Mouse (Mus musculus) adrenal gland, adult 18-20 months (tissue): ENCODE data around the gene Rpa1. TPM values are rescaled to one million over a fixed set of nuclear protein-coding genes. Genes with fewer than 3 reads are reported as not detected.
"Not testable (repeated sequence)": the region's sequence is repeated elsewhere in the genome, so short reads cannot be mapped to it uniquely, and the experiment has no call there.

Experiments used
- DNase-seq, 2 experiments: peaks; one replicate each; pipeline ENCODE4 v3.0.0; 2021 to 2022; ENCODE audit warnings: low spot score in 2 of 2
- long read RNA-seq, 2 experiments: library from polyadenylated mRNA; stranded (forward); transcript quantifications; one replicate each; pipeline ENCODE4 v2.0.0; 2021
- total RNA-seq, 2 experiments: library from RNA; stranded (reverse); gene quantifications; 1 replicate in 1 of 2; 2 replicates in 1 of 2; pipeline ENCODE4 v1.2.3; 2021

The Rpa1 gene
- total RNA-seq: 10 to 100 TPM; 39.7 to 42.2 TPM
- long read RNA-seq, experiment 1, full-length matches to known transcripts: 35 of 41 reads
- long read RNA-seq, experiment 1, partial matches to known transcripts: 4 of 41 reads
- long read RNA-seq, experiment 1, other reads (novel, unspliced or antisense): 2 of 41 reads
- long read RNA-seq, experiment 2, full-length matches to known transcripts: 79 of 141 reads
- long read RNA-seq, experiment 2, partial matches to known transcripts: 56 of 141 reads
- long read RNA-seq, experiment 2, other reads (novel, unspliced or antisense): 6 of 141 reads

GRCm38 (mm10) chr11:75348199-75348889 lies at the start of gene Rpa1, which contains the start of gene Smyd4:
Gene Rpa1 (minus strand): TSS chr11:75348324.
Gene Smyd4 (plus strand): TSS chr11:75348433.
- DNase-seq: peak; percentile 89 to 92

DNA sequence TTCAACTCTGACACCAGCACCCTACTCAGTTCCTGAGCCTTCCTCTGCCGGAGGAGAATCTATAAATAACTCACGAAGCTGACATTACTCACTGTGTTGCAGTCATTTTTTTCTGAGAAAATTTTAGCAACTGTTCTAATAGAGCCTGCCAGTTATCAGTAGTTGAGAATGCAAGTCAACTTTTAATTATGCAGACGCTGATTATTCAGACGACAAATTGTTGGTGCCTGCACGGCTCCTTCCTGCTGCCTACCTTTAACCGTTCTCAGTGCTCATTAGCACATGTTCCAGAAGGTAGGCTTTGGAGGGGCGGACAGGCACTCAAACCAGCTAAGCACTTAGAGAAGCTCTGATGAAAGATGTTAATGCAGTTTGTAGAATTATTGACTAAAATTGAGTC lies 49.3 kb upstream of the Rpa1 start:
- no peak for DNase-seq

GRCm38 (mm10) chr11:75395611-75396010 lies 47.5 kb upstream of the Rpa1 start:
- no peak for DNase-seq

DNA sequence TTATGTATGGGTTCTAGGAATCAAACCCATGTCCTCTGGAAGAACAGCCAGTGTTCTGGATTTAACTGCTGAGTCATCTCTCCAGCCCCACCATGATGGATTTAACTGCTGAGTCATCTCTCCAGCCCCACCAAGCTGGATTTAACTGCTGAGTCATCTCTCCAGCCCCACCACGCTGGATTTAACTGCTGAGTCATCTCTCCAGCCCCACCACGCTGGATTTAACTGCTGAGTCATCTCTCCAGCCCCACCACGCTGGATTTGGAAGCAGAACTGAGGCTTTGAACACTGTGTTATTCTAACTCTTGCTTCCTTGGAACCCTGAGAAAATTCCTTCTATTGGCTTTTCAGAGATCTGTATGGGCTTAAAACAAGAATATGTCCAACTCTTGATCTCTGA lies 35.4 kb upstream of the Rpa1 start:
- not testable (repeated sequence) for DNase-seq

DNA sequence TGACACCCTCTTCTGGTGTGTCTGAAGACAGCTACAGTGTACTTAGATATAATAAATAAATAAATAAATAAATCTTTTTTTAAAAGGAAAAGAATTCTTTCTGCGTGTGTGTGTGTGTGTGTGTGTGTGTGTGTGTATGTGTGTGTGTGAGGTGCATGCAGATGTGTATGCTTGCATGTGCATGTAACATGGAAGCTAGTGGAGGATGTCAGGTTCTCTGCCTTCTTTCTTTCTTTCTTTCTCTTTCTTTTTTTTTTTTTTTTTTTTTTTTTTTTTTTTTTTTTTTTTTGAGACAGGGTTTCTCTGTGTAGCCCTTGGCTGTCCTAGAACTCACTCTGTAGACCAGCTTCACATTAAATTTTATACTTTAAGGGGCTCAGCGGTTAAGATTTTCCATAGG lies 30.7 kb upstream of the Rpa1 start:
- DNase-seq: not testable (repeated sequence)

- DNase-seq: no peak
Measured at GRCm38 (mm10) chr11:75377125-75377524, 29.0 kb upstream of the Rpa1 start.

GRCm38 (mm10) chr11:75355475-75355874 lies 7.4 kb upstream of the Rpa1 start:
- DNase-seq: no peak

- DNase-seq: no peak
Measured at GRCm38 (mm10) chr11:75351225-75351624, 3.1 kb upstream of the Rpa1 start.

- DNase-seq: no peak
Measured at GRCm38 (mm10) chr11:75348890-75349261, 752 bp upstream of the Rpa1 start.

DNA sequence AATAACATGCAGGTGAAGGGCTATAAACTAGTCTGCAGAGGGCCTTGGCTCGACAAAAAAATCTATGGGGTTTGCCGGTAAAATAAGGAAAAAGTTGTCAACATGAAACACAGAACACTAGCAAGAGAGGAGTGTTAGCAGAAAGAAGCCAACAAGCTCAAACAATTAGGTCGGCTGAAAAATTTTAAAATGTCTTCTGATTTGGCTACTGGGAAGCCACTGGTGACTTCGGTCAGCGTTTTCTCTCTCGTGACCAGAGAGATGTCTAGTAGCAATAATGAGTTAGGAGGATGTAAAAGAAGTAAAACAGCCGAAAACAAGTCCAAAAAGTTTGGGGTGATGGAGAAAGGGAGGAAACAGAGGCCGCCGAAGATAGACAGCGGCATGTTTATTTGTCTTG lies 528 bp downstream of the Rpa1 start:
- no peak for DNase-seq

DNA sequence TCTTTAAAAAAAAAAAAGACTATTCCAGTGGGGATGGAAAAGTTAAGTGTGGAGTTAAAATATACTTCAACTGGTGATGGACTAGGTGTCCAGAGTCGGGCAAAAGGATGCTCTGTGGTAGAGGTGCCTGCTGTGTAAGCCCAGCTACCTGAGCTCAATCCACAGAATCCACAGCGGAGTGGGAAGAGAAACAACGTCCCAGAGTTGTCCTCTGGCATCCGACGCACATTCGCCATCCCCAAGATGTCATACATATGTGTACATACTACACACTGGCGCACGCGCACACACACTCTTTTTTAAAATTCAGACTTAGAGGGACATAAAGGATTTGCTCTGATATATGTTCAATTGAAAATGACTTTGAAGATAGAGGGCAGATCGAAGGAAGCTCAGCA lies 937 bp downstream of the Rpa1 start:
- no peak for DNase-seq

DNA sequence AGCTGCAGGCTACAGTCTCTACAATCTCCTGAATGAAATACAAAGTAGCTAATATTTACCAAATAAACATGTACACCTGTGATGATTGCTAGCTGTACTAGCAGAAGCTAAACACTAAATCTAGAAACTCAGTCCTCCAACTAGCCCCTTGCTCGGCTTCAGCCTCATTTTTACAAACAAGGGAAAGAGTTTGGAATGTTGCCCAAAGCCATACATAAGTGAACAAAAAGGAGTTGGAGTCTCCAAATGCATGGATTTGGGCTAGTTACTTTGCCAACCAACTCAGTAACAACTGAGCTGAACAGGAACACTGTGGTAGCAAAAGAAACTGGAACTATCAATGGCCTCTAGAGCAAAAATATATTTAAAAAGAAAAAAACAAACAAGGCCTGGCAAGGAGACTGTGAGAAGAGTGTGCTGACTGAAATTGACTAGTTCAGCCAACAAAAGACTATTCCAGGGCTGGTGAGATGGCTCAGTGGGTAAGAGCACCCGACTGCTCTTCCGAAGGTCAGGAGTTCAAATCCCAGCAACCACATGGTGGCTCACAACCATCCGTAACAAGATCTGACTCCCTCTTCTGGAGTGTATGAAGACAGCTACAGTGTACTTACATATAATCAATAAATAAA lies 1.5 kb downstream of the Rpa1 start:
- no peak for DNase-seq

DNA sequence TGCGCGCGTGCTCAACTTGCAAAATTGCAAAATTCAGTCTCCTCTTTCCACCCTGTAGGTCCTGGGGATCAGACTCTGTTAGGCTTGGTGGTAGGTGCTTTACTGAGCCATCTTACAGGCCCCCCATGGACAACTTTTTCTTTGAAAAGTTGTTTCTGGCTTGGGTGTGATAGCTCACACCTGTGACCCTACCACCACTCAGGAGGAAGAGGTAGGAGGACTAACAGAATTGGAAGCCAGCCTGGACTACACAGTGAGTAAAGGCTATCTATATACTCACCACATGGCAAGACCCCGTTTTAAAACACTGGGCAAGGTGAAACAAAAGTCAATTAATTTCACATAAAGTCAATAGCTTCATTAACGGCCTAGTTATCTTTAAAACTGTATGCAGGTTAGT lies 3.4 kb downstream of the Rpa1 start:
- no peak for DNase-seq

DNA sequence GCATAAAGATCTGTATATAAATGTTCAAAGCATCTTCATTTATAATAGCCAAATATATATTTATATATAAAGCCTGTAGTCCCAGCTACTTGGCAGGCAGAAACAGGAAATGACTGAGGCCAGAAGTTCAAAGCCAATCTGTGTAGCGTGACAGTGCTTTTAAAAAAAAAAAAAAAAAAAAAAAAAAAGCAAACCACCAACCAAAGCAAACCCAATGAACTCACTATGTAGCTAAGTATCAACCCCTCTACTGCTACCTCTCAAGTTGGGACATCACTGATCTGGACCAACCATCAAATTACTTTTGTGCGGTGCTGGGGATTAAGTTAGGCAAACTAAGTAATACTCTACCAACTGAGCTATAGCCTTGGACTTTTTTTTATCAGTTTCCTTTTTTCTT lies 4.0 kb downstream of the Rpa1 start:
- DNase-seq: no peak

- DNase-seq: no peak
Measured at GRCm38 (mm10) chr11:75343096-75343495, 5.0 kb downstream of the Rpa1 start.

- no peak for DNase-seq
Measured at GRCm38 (mm10) chr11:75340698-75341345, 7.3 kb downstream of the Rpa1 start.

- DNase-seq: no peak
Measured at GRCm38 (mm10) chr11:75340076-75340475, 8.0 kb downstream of the Rpa1 start.

DNA sequence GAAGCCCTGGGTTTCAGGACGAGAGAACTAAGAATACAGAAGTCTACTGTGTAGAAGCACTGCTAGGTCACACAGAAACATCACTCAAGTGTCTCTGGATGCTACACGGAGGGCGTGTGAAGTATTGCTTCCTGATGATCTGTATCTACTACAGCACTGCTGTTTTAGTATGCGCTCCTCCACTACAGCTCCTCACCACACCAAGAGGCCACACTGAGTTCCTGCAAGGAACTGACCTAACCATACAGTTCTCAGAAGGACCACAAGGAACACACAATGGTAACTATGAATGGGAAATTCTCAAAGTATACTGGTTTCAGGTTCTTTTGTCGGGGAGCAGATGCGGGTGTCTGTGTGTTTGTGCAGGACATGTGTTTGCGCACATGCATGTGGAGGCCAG lies 10.9 kb downstream of the Rpa1 start:
- no peak for DNase-seq

DNA sequence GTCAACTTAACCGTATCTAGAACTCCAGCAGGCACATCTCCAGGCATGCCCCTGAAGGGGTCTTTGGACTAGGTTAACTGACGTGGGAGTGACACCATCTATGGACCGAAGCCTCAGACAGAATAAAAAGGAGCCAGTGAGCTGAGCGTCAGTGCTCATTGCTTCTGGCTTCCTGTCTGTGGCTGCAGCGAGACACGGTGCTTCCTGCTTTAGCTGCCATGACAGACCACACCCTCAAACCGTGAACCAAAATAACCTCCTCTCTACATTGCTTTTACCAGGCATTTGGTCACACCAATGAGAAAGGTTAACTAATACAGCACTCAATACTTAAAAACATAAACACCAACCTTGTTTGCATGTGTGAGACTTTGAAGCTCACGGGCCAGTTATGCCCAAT lies 11.4 kb downstream of the Rpa1 start:
- DNase-seq: peak in 1 of 2 experiments; percentile 13

DNA sequence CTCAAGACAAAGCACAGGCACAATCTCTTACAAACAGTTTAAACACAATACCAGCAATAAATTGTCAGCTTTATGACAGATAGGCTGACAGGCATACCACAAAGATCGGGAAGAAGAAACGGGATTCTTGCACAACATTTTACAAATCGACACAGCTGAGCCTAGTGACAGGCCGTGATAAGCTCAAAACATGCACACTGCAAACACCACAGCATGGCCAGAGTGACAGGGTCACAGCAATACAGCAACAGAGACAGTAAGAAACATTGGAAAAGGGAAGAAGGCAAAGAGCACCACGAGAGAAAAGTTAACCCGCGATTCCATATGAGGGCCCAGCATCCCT lies 22.2 kb downstream of the Rpa1 start:
- no peak for DNase-seq

GRCm38 (mm10) chr11:75325116-75325968 lies 22.8 kb downstream of the Rpa1 start:
- DNase-seq: no peak
